Mouse (Mus musculus): Measurements from ENCODE around the gene Klhl2. TPM values are rescaled to one million over a fixed set of nuclear protein-coding genes. Genes with fewer than 3 reads are reported as not detected.

Klhl2 gene
- total RNA-seq, 4 experiments from 2014 or later, result 49.6 to 81.4 (median 58.7) TPM

DNA sequence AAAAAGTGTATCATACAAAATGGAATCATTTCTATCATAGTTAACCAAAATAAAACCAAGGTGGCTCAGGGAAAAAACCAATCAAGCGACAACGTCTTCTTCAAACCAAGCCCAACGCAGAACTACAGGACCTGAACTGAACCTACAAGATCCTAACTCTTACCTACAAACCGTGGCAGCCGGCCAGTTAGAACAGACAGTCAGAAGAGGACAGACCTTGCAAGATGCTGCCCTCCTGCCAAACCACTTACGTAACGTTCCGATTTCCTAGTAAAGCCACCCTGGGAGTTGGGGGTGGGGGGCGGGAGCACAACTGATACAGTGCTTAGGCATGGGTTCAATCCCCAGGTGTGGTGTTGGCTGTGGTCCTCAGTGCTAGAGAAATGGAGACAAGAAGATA is 82.8 kb downstream of the Klhl2 start:
- peak; percentile 63 for DNase-seq

DNA sequence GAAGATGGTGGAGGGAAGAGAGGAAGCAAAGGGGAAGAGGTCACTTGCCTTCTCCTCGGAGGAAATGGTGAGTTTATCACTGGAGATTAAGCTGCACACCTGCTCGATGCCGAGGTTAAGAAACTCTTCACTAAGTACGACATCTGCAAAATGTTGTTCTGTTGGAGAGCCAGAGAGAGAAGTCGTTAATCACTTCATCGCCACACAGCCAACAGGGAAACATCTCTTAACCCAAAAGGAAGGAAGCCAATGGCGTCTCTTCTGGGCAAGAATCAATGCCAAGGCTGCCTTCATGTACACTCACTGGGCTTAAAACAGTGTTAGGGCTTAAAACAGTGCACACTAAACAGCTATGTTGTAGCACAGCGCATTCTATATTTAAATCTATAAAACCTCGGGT is 85.7 kb downstream of the Klhl2 start:
- no peak for DNase-seq

DNA sequence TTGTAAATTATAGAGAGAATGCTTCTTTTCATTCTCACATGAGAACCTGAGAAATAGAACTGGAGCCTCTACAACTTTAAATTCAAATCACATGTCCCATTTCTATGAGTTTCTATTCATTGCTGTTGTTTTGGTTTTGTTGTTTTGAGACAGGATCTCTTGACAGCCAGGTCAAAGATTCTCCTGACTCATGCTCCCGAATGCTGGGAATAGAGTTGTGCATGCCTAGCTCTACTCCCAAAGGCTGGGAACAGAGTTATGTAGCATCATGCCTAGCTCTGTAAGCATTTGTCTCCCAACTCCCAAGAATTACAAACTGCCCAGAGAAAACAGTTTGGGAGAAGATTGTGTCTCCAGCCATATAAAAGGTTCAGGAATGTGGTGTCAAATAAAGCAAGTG is 87.1 kb downstream of the Klhl2 start:
- no peak for DNase-seq

DNA sequence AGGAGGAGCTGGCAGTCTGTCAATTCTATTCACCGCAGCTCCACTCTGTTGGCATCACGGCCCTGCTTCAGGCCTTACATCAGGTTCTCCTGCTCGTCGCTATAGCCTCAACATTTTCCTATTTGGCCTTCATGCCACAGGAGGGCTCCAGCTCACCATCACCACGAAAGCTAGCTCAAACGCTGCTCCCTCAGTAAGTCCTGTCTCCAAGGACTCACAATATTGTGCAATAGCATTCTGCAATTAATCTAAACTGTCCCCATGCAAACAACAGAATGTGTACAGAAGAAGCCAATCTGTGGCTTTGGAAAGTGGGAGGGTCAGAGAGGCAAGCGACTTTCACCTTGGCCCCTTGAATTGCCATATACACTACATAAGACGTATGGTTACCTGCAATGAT is 88.4 kb downstream of the Klhl2 start:
- DNase-seq, result peak; percentile 54

DNA sequence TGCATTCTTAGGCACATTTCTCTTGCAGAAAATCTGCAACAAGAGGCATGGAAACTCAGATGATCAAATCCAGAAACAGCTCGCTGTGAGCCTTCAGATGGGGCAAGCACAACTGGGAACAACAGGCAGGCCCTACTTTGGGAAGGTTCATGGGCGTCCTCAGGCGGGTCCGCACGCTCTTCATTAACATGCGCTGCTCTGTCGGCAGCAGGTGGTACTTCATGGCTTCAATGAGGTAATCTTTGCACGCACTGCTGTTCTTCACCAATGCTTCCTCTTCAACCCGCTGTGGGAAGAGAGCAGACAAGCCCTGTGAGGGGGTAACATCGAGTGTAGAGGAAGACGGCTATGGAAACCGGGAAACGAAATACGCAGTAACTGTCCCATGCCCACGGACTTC is 91.9 kb downstream of the Klhl2 start:
- no peak for DNase-seq

DNA sequence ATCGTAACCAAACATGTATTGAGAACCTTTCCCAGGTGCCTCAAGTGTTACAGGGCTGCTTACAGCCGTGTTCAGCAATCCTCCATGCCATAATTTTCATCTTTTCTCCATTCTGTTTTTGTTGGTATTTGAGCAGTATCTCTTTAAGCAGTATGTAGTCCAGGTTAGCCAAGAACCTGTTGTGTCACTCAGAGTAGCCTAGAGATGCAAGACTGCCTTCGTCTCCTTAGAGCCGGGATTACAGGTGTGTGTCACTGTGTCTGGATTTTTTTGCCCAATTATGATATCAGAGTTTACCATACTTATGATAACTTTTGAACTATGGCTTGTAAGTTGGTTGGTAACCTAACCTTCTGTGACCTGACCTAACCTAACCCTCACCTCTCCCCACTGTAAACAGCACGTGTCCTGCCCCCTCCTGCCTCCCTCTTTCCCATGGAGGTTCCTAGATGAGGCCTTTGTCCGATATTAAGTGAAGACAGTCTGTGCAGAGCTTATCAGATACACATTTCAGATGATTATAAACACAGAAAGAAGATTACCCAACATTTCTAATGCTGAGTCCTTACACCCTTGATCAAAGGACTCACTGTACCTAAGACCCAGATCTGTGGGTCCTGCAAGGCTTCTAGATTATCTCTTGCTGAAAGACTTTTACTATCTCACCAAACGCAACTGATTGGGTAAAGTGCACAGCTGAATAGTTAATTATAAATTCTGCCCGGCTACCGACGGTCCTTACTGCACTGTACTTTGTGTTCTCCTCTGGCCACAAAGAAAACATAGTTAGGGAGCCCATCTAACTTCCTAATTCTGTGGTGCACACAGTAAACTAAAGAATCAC is 103.4 kb downstream of the Klhl2 start:
- DNase-seq, result no peak

DNA sequence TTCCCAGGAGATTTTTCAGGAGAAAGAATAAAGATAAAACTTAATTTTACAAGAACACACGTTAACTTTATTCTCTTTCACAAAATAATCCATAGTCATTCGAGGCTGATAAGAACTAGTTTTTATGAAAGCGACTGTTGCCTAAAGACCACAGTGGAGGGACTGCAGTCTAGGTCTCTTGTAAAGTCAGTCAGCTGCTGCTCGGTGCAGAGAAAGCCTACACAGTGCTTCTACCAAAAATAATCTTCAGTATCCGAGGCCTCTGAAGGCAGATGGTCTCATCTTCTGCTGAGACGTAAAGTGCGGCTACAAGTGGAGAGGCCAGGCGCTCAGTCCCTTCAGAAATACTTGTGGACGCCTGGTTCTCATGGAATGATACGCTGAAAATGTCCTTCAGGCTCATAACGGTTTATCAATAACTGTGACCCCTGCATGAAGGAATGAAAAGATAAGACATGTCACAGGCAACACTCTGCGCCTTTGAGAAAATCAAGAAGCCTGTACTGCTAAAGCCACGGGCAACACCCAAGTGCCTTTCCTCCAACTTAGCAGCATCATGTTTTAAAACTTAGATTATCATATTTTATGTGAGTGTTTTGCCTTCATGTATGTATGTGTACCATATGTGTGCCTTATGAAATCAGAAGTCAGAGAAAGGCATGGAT is 109.1 kb downstream of the Klhl2 start:
- no peak for DNase-seq

DNA sequence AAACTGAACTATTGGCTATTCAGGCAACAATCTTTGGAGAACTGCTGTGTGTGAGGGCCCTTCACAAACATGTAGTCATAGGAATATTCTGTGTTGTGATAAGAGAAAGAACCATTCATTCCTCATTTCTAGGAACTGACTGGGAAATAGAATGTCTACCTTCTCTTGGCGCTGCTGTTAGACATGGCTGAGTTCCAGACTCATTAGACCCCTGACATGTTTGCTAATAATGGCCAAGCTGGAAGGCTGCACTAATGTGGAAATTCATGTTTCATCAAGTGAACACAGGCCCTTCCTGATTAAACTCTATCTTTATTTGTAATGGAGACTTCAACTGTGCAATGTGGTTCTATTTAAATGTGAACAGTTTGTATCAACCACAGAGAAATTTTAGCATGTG is 110.9 kb downstream of the Klhl2 start:
- no peak for DNase-seq

DNA sequence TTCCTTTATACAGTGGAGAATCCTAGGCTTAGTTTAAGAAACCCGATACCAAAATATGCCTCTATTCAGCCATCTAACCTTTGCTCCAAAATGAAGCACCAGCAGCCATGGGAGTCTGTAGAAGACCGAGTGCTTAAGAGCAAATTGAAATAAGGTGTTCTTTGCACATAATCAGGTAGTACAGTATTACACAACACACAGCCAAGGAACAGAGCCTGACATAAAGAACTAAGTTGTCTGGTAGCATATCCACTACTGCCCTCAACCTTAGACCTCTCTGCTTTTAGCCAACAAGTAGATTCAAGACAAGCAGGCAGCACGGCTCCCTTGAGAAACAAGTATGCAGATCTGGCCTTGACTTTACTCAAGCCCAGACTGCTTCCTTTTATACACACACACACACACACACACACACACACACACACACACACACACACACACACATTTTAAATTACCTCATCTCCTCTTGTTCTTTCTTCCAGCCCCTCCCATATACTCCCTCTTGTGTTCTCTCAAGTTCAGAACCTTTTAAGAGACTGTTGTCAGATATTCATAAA is 113.0 kb downstream of the Klhl2 start:
- no peak for DNase-seq

DNA sequence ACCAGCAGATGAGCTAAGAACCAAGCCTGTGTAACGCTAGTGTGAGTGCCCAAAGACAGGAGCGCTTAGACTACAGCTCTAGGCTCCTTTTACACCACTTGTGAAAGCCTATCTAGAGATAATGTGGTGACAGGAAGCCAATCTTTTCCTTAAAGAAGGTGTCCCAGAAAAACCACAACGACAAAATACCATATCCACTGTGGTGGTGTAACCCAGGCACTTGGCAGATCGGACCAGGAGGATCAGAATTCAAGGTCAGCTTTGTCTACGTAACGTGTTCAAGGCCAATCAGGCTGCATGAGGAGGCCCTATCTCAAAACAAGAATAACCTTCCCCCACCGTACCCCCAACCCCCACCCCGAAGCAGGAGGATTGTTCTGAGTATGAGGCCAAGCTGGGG is 114.7 kb downstream of the Klhl2 start:
- peak; percentile 42 for DNase-seq

DNA sequence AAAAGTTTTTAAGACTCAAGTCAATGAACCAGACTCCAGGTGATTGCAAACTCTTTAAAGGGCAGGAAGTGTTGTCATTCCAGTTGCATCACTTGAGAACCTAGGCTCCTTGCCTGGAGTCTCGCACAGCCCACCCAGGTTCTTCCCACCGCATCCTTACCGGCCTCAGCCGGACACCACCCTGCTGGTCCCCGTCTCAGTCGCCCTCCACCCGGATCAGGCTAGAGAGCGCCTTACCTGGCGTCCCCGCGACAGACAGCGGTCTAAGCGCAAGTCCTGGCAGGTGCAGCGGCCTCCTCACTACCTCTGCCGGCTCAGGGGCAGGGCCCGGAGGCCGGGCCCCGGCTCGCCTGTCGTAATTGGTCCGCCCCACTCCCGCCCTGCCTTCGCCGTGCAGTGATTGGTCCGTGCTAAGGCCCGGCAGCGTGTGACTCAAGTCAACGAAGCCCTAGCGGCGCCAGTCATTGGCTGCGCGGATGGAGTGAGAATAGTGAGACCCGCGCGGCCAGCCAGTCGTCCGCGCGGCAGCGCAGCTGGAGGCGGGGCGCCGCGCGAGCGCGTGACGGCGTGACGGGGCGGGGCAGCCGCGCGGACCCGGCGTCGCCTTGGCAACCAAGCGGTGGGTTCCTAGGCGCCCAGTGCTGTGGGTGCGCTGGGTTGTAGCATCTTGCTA is 116.4 kb downstream of the Klhl2 start, which contains the start of gene Msmo1:
TSS of gene Msmo1 (minus strand) at position 522 of the 673 bp plus-strand sequence.
- peak; percentile 98 for DNase-seq

DNA sequence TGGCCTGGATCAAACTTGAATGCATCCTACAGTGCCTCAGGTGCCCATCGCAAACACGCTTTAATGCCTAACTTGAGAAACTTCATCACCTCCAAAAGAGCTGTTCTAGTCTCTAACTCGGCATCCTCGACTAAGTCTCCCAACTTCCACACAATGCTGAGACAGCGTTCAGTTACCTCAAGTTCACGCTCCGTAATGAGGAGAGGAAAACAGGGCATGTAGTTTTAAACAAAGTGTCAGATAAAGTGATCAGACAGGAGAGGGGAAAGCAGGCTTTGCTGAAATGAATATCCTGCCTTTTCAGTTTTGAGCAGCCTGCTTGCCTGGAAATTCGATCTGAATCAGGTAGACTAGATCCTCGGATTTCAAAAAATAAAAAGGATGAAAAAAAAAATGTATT is 117.2 kb downstream of the Klhl2 start:
- no peak for DNase-seq

DNA sequence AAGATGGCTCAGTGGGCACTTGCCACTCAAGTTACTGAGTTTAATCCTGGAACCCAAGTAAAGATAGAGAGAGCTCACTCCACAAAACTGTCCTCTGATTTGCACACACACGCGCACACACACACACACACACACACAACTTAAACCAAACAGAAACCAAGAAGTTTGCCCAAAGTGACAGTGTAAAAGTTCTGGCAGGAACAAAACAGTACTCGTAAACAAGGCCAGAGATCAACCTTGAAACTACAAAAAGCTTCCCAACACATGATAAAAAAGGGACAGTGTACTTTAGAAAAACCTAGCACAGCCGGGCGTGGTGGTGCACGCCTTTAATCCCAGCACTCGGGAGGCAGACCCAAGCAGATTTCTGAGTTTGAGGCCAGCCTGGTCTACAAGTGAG is 121.7 kb downstream of the Klhl2 start:
- DNase-seq, result no peak

DNA sequence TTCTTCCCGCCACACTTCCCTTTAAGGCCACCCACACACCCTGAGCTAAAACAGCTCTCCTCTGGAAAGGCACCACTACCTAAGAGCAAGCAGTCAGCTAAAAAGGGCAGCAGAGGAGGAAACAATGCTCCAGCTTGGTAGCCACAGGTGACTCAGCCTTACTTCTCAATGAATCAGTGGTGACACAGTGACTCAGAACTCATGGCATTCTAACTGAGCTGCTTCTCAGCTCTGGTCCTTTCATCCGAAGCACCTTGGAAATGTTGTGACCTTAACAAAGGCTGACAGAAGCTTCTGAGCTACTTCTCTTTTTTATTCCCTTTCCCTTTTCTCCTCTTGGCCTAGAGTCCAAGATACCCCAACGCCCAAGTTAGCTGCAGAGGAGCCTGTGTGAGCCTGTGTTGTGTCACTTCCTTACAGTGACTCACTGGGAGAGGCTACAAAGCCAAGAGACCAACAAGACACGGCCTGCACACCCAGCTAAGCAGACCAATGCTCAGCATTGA is 123.6 kb downstream of the Klhl2 start:
- DNase-seq, result peak; percentile 67

DNA sequence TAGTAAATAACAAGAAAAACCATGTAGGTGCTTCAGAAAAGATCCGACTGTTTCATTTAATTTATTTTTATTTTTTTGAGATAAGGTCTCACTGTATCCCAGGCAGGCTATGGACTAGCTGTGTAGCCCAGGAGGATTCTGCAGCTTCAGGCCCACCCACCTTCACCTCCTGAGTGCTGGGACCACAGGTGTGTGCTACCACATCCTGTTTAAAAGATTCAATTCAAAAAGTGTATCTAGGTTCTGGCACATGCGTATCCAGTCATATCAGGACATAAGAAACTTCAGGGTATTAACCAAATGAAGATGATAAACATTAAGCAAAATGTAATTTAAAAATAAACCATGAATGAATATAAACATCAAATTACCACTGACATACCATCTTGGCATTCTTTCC is 126.6 kb downstream of the Klhl2 start:
- no peak for DNase-seq

DNA sequence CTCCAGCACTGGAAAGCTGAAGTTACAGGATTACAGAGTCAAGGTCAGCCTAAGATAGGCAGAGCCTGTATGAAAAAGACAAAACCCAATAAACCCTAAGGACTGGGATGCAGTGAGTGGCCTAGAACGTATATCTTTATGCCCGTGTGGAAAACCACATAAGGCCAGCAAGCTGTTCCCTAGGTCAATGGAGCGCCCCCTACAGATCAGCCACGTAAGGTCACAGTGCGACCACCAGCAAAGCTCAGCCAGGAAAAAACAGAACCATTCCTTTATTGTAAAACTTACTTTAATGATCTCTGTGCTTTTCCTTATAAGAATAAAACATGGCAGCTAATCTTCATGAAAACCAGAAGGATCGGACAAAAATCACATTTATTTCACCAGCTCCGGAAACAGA is 131.9 kb downstream of the Klhl2 start:
- DNase-seq, result no peak

DNA sequence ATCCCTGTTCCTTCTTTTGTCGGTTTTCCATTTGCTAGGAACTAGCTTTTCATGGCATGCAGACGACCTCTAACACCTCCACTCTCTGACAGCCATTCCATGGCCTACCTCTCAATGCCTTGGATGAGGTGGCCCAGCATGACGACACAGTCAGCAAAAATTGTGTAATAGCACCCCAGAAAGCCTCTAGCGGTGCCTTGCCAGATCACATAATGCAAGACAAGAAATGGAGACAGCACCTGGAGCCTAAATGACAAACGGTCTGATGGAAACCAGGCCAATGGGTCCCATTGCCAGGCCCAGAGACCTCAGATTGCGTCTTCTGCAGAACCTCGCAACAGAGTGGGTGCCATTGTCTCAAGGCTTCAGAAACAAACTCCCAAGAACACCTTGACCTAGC is 137.3 kb downstream of the Klhl2 start:
- DNase-seq, result no peak

DNA sequence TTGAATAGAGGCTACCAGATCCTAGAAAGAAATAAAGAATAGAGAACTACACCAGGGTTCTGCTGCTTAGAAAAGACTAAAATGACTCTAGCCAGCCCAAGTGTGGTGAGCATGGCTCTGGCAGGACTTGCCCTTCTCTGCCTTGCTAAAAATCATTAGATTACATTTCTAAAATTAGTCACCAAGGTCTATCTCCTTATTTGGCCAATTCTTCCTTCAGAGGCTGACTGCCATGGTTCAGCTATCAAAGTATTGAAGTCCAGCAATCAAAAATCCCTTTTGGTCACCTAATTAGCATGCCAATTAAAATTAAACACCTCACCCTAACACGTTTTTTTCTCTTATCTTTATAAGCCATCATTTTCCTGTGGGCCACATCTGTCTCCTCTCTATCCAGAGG is 138.3 kb downstream of the Klhl2 start:
- no peak for DNase-seq

DNA sequence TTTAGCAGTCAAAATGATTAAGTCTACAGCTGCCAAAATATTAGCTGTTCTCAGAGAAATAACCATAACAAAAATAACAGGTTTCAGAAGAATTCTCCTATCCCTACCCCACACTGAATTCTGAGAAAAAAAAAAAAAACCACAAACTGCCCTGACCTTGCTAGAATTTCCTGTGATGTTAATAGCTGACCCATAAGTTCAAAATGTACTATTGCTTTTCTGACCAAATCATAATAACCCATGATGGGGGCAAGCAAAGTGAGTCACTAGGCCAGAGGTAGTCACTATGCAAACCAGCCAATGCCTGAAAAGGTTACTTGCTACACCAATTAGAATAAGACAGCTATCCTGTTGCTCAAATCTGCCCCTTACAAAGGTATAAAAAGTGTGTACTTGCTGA is 142.3 kb downstream of the Klhl2 start:
- no peak for DNase-seq

DNA sequence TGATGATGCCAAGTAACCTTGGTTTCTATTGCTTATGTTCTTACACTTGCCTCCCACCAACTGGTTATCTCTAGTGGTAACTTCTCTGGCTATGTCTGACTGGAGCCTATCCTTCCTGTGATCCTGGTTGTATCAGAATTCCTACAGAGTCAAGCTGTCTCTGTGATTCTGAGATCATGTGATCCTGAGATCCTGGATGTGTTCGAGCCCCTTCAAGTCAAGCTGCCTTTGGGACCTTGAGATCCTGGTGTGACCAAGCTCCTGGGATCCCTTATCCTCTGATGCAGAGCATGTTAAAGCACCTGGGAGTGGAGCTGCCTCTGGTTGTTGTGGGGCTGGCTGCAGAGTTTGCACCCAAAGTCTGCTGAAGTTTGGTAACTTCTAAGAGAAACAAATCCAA is 146.6 kb downstream of the Klhl2 start:
- no peak for DNase-seq

DNA sequence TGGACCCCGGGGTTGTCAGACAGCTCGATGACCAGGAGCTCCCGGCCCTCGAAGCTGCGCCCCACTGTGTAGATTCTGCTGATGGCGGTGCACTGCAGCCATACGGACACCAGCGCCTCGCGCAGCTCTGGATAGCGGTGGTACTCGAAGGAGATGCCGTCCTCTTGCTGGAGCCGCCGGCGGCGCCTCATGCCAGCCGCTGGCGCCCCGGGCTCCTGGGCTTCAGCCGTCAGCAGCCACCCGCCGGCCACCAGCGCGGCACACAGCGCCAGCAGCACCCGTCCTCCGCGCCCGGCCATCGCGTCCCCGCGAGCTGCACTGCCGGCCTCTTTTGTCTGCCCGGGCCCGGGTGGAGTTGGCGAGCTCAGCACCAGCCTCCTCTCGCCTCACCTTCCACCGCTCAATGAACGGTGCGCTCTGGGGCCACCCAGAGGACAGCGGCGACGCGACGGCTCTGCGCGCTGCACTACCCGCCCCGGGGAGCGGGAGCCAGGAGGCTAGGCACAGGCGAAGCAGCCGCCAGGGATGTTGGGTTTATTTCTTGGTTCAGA is 157.1 kb downstream of the Klhl2 start, which contains the start of gene Cpe:
TSS of gene Cpe (minus strand) at position 404 of the 551 bp plus-strand sequence.
- peak; percentile 84 for DNase-seq

DNA sequence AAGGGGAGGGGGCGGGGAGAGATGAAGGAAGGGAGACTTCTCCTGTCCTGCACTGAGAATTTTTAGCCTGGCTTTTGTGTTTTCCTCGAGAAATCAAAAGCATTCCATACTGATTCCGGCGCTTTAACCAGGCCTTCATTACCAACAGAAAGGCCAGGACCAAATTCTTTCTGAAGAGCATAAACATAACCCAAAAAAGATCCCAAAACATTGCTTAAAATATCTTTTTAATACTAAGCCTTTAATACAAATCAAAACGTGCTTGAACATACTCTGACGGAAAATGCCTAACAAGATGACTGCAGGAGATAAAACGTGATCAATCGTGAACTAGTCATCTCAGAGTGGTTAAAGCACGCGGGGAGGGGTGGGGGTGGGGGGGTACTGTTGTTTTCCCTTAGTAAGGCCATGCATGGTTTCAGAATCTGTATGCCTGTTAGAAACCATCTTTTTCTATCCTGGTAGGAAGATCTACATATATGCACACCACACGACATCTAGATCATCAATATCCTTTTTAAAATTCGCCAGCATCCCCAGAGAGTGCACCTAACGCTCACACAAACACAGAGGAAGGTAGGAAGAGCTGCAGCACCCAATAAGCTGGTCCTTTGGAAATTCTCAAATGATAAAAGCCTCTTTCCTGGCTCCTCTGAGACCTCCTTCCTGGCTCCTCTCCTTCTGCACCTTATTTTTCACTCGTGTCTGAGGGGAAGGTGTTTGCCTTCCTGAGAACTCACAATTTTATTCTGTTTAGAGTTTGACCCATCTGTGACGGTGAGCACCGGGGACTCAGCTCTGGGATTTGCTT is 158.0 kb downstream of the Klhl2 start:
- no peak for DNase-seq
